Mouse (Mus musculus) midbrain, embryonic 12.5 days (tissue): ENCODE data around the gene Ppm1d. TPM values are rescaled to one million over a fixed set of nuclear protein-coding genes. Genes with fewer than 3 reads are reported as not detected.

ENCODE experiments used
- ATAC-seq: fragments of 200-750 bp; cut with Nextera tagmentation; 2 replicates; pipeline ENCODE4 v1.8.0; 2017; ENCODE audit warnings: low read depth, moderate TSS enrichment, moderate library complexity; ENCODE audit not compliant: low FRiP score
- H3K27ac ChIP-seq: fragments of 300-500 bp; sonication (generic); replicated peaks from 2 replicates; pipeline ENCODE4 v1.5.1; 2016; ENCODE audit warnings: mild to moderate bottlenecking
- H3K27me3 ChIP-seq: fragments of 300-500 bp; sonication (generic); 2 replicates; pipeline ENCODE4 v1.6.1; 2016; ENCODE audit warnings: mild to moderate bottlenecking
- H3K36me3 ChIP-seq: fragments of 300-500 bp; sonication (generic); 2 replicates; pipeline ENCODE4 v1.6.1; 2016
- H3K4me1 ChIP-seq: fragments of 300-500 bp; sonication (generic); 2 replicates; pipeline ENCODE4 v1.6.1; 2016
- H3K4me2 ChIP-seq: fragments of 300-500 bp; sonication (generic); replicated peaks from 2 replicates; pipeline ENCODE4 v1.6.1; 2016; ENCODE audit warnings: mild to moderate bottlenecking, moderate library complexity
- H3K4me3 ChIP-seq: fragments of 300-500 bp; sonication (generic); 2 replicates; pipeline ENCODE4 v1.5.1; 2016; ENCODE audit warnings: mild to moderate bottlenecking
- H3K9ac ChIP-seq: fragments of 300-500 bp; sonication (generic); replicated peaks from 2 replicates; pipeline ENCODE4 v1.6.1; 2016; ENCODE audit warnings: mild to moderate bottlenecking, moderate library complexity
- H3K9me3 ChIP-seq: fragments of 300-500 bp; sonication (generic); 2 replicates; pipeline ENCODE4 v1.6.1; 2016; ENCODE audit warnings: mild to moderate bottlenecking
- WGBS: fragments of 180-500 bp; shearing (Covaris S2); methylation state at CpG from one replicate; pipeline ENCODE4 v1.1.7; 2016; 5-methylcytosine and 5-hydroxymethylcytosine counted together
- polyA plus RNA-seq: library from polyadenylated mRNA; unstranded; fragments of >200 nt; fragmentation: Nextera tagmentation; extraction: Ambion mirVana; gene quantifications from 2 replicates; pipeline ENCODE4 v1.2.1, GENCODE M21; 2016

Ppm1d gene
- polyA plus RNA-seq = 30.9 and 31.8 TPM in 2 replicates

DNA sequence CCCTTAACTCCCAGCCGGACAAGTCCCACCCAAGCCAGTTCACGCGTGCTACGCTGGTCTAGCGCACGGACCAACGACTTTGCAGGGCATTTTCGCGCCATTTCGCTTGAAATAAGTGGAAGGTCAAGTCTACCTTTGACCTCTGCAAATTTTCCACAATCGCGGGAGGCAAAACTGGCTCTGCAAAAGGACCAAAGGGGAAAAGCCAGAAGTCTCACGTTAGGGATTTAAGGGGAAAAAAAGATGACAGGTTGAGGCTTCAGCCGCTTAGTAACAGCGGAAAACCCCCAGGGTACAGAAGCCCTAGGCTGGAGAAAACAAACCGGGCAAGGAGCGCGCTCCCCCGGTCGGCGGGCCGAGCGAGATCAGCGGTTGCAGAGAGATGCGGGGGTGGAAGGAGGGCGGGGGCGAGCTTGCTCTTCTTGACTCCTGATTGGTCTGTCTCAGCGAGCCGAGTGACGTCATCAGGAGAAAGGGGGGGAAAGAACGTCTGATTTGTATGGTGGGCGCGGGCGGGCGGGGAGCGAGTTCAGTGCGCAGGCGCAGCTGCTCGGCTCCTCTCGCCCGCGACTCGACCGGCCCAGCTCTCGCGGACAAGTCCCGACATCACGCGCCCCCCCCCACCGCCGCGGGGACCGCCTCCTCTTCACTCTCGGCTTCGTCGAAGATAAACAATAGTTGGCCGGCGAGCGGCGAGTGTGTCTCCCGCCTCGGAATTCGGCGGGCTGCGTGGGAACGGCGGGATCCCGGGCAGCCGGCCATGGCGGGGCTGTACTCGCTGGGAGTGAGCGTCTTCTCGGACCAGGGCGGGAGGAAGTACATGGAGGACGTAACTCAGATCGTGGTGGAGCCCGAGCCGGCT is at the start of gene Ppm1d:
TSS of gene Ppm1d (plus strand) at position 532 of the 862 bp plus-strand sequence.
- Histone ChIP-seq H3K27ac (peak within 1 kb of the TSS; percentile 88), H3K27me3 (no peaks in the 10 kb centered on the region), H3K4me1 (peaks cover 26% of the 10 kb centered on the region), H3K36me3 (peaks cover 11% of the 10 kb centered on the region; the same call in 1 of the 2 replicates), H3K9ac (peak within 1 kb of the TSS; percentile 89), H3K4me3 (peak within 1 kb of the TSS; percentile 96), H3K4me2 (peak within 1 kb of the TSS; percentile 86), H3K9me3 (no peaks in the 10 kb centered on the region)
- peak; percentile 92 for ATAC-seq
- 0% methylated on average over 73 of the region's 78 CpGs for WGBS

DNA sequence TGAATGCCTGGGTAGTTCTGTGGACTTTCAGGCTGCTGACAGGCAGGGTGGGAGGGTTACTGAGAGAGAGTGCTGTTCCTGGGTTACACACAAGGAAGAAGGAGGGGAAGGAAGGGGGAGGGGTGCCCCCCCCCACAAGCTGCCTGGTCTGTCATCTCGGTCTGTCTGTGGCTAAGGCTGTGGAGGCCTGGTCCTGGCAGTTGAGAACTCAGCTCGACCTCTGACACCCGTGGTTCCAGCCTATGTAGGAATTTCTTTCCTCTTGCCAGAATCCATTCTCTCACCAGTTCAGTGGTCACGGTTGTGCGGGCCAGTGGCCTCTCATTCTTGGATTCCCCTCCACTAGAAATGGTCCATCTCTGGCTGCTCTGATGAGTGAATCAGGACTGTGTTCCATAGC is 46.4 kb upstream of the Ppm1d start:
- no peak for ATAC-seq
- Histone ChIP-seq H3K4me1 (no peaks in the 10 kb centered on the region), H3K27ac (no peak overlapping the region), H3K27me3 (no peaks in the 10 kb centered on the region), H3K36me3 (no peaks in the 10 kb centered on the region), H3K9ac (no peak overlapping the region), H3K4me3 (no peak overlapping the region), H3K9me3 (no peaks in the 10 kb centered on the region), H3K4me2 (no peak overlapping the region)
- WGBS = 63% methylated on average over 5 of the region's 5 CpGs

GRCm38 (mm10) chr11:85267393-85267792 is 43.7 kb upstream of the Ppm1d start:
- Histone ChIP-seq H3K9me3 (no peaks in the 10 kb centered on the region), H3K4me3 (no peak overlapping the region), H3K27me3 (no peaks in the 10 kb centered on the region), H3K27ac (no peak overlapping the region), H3K4me2 (no peak overlapping the region), H3K9ac (no peak overlapping the region), H3K36me3 (no peaks in the 10 kb centered on the region), H3K4me1 (no peaks in the 10 kb centered on the region)
- no peak for ATAC-seq
- WGBS = 67% methylated on average over 1 of the region's 1 CpGs

GRCm38 (mm10) chr11:85270631-85271030 is 40.4 kb upstream of the Ppm1d start:
- no peak overlapping the region for H3K4me3 ChIP-seq
- no peaks in the 10 kb centered on the region for H3K4me1 ChIP-seq
- no peak overlapping the region for H3K27ac ChIP-seq
- no peaks in the 10 kb centered on the region for H3K36me3 ChIP-seq
- ATAC-seq = no peak
- no peak overlapping the region for H3K4me2 ChIP-seq
- no peaks in the 10 kb centered on the region for H3K9me3 ChIP-seq
- 55% methylated on average over 3 of the region's 3 CpGs for WGBS
- H3K27me3 ChIP-seq = no peaks in the 10 kb centered on the region
- H3K9ac ChIP-seq = no peak overlapping the region

GRCm38 (mm10) chr11:85273299-85273698 is 37.7 kb upstream of the Ppm1d start:
- Histone ChIP-seq H3K27ac (no peak overlapping the region), H3K9ac (no peak overlapping the region), H3K4me2 (no peak overlapping the region), H3K36me3 (no peaks in the 10 kb centered on the region), H3K9me3 (no peaks in the 10 kb centered on the region), H3K4me1 (no peaks in the 10 kb centered on the region), H3K4me3 (no peak overlapping the region), H3K27me3 (no peaks in the 10 kb centered on the region)
- WGBS = 66% methylated on average over 6 of the region's 6 CpGs
- no peak for ATAC-seq

DNA sequence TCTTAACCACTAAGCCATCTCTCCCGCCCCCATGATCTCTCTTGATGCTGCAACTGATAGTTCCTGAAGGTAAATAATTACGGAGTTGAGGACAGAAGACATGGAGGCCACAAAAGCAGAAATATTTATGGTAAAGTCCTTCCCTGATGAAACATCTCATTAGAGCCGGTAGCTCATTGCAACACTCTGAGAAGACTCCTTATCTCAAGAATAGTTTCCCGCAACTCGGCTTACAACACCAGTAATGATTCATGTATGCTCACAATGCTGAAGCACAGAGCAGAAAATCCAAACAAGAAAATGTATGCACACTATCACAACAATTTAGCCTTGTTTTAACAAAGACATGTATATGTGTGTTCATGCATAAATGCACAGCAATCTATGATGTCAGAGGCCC is 35.9 kb upstream of the Ppm1d start:
- Histone ChIP-seq H3K9me3 (no peaks in the 10 kb centered on the region), H3K4me3 (no peak overlapping the region), H3K4me2 (no peak overlapping the region), H3K4me1 (no peaks in the 10 kb centered on the region), H3K9ac (no peak overlapping the region), H3K36me3 (no peaks in the 10 kb centered on the region), H3K27me3 (no peaks in the 10 kb centered on the region), H3K27ac (no peak overlapping the region)
- WGBS = 88% methylated on average over 5 of the region's 5 CpGs
- ATAC-seq = no peak

GRCm38 (mm10) chr11:85277609-85278008 is 33.4 kb upstream of the Ppm1d start:
- H3K4me2 ChIP-seq = no peak overlapping the region
- H3K27me3 ChIP-seq = no peaks in the 10 kb centered on the region
- no peak overlapping the region for H3K27ac ChIP-seq
- no peaks in the 10 kb centered on the region for H3K4me1 ChIP-seq
- no peaks in the 10 kb centered on the region for H3K36me3 ChIP-seq
- H3K9ac ChIP-seq = no peak overlapping the region
- WGBS = 82% methylated on average over 5 of the region's 5 CpGs
- no peaks in the 10 kb centered on the region for H3K9me3 ChIP-seq
- H3K4me3 ChIP-seq = no peak overlapping the region
- no peak for ATAC-seq

- Histone ChIP-seq H3K9me3 (no peaks in the 10 kb centered on the region), H3K9ac (no peak overlapping the region), H3K36me3 (no peaks in the 10 kb centered on the region), H3K4me1 (no peaks in the 10 kb centered on the region), H3K27ac (no peak overlapping the region), H3K27me3 (no peaks in the 10 kb centered on the region), H3K4me3 (no peak overlapping the region), H3K4me2 (no peak overlapping the region)
- ATAC-seq = no peak
- 66% methylated on average over 1 of the region's 1 CpGs for WGBS
Observed at GRCm38 (mm10) chr11:85278175-85278574, 32.9 kb upstream of the Ppm1d start.

DNA sequence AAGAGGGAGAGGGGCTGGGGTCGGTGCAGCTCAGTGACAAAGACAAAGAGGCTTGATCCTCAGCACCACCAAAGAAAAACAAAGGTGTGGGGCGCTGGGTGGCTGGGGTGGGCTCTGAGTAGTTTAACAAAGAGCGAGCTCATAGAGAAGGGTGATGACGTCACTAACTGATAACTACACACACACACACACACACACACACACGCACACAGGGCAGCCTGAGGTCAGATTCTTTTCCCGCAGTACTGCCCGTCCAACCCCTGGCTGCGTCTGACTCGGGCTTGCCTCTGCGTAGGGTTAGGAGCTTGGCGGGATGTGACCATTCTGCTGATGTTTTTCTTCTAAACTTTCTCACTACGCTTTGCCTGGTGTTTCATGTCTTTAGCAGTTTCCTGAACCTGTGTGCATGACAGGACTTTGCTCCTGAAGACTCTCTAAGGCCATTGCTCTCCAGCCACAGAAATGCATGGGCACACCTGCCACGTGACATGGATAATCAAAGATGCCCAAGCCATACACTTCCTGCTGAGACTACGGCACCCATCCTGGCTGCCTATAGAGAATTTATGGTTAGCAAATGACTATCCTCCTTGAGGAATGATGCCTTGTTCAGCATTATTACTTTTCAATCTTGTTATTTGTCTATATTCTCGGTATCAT is 29.7 kb upstream of the Ppm1d start:
- ATAC-seq = no peak
- no peaks in the 10 kb centered on the region for H3K27me3 ChIP-seq
- no peak overlapping the region for H3K27ac ChIP-seq
- H3K4me1 ChIP-seq = no peaks in the 10 kb centered on the region
- no peak overlapping the region for H3K4me3 ChIP-seq
- no peak overlapping the region for H3K4me2 ChIP-seq
- WGBS = 77% methylated on average over 15 of the region's 15 CpGs
- no peaks in the 10 kb centered on the region for H3K9me3 ChIP-seq
- H3K36me3 ChIP-seq = no peaks in the 10 kb centered on the region
- H3K9ac ChIP-seq = no peak overlapping the region

GRCm38 (mm10) chr11:85297953-85298352 is 13.1 kb upstream of the Ppm1d start:
- ATAC-seq = no peak
- Histone ChIP-seq H3K4me1 (no peaks in the 10 kb centered on the region), H3K27me3 (no peaks in the 10 kb centered on the region), H3K9me3 (no peaks in the 10 kb centered on the region), H3K4me3 (no peak overlapping the region), H3K27ac (no peak overlapping the region), H3K36me3 (no peaks in the 10 kb centered on the region), H3K4me2 (no peak overlapping the region), H3K9ac (no peak overlapping the region)
- WGBS = 85% methylated on average over 13 of the region's 13 CpGs

DNA sequence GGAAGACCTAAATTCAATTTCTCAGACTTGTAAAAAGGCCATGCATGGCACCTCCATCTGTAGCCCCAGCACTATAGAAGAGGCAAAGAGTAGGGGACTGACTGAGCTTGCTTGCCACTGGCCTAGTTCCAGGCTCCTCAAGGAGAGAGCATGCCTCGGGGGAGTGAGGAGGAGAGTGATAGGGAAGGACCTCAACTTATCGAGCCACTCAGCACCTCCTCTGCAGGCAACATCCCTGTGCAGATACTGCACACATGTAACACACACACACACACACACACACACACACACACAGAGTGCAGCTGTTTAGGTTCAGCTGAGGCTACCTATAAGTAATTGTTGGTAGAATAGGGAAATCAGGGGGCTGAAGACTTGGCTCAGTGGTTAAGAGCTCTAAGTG is 11.2 kb upstream of the Ppm1d start:
- Histone ChIP-seq H3K27me3 (no peaks in the 10 kb centered on the region), H3K36me3 (no peaks in the 10 kb centered on the region), H3K4me1 (no peaks in the 10 kb centered on the region), H3K4me3 (no peak overlapping the region), H3K9me3 (no peaks in the 10 kb centered on the region), H3K27ac (no peak overlapping the region), H3K9ac (no peak overlapping the region), H3K4me2 (no peak overlapping the region)
- 96% methylated on average over 2 of the region's 2 CpGs for WGBS
- ATAC-seq = no peak

DNA sequence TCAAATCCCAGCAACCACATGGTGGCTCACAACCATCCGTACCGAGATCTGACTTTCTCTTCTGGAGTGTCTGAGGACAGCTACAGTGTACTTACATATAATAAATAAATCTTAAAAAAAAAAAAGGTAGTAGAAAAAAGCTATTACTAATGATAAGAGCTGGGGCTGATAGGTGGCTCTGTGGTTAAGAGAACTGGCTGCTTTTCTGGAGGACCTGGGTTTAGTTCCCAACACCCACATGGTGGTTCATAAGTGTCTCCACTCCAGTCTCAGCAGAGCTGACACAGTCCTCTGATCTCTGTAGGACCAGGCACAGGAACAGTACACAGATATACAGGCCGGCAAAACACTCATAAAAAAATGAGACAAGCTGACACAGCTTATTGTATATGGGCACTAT is 9.9 kb upstream of the Ppm1d start:
- no peaks in the 10 kb centered on the region for H3K9me3 ChIP-seq
- WGBS = 94% methylated on average over 3 of the region's 3 CpGs
- H3K36me3 ChIP-seq = no peaks in the 10 kb centered on the region
- H3K27me3 ChIP-seq = no peaks in the 10 kb centered on the region
- H3K4me3 ChIP-seq = no peak overlapping the region
- no peak for ATAC-seq
- H3K27ac ChIP-seq = no peak overlapping the region
- H3K9ac ChIP-seq = no peak overlapping the region
- no peak overlapping the region for H3K4me2 ChIP-seq
- no peaks in the 10 kb centered on the region for H3K4me1 ChIP-seq
